Mouse (Mus musculus) cerebellum, adult 2 months (tissue): ENCODE results near the gene Mterf1b.
"Not testable (repeated sequence)": the region's sequence is repeated elsewhere in the genome, so short reads cannot be mapped to it uniquely, and the experiment has no call there.

Source experiments
- CTCF ChIP-seq: fragments of 200-500 bp; IDR thresholded peaks from 2 replicates; pipeline ENCODE4 v1.5.1; 2011; ENCODE audit warnings: low read depth, mild to moderate bottlenecking, control low read depth, low read length, moderate library complexity, borderline replicate concordance; ENCODE audit not compliant: insufficient read depth
- POLR2A ChIP-seq: fragments of 200-500 bp; IDR thresholded peaks from 2 replicates; pipeline ENCODE4 v1.6.1; 2011; ENCODE audit warnings: low read length, control low read depth, borderline replicate concordance; ENCODE audit not compliant: insufficient read depth

DNA sequence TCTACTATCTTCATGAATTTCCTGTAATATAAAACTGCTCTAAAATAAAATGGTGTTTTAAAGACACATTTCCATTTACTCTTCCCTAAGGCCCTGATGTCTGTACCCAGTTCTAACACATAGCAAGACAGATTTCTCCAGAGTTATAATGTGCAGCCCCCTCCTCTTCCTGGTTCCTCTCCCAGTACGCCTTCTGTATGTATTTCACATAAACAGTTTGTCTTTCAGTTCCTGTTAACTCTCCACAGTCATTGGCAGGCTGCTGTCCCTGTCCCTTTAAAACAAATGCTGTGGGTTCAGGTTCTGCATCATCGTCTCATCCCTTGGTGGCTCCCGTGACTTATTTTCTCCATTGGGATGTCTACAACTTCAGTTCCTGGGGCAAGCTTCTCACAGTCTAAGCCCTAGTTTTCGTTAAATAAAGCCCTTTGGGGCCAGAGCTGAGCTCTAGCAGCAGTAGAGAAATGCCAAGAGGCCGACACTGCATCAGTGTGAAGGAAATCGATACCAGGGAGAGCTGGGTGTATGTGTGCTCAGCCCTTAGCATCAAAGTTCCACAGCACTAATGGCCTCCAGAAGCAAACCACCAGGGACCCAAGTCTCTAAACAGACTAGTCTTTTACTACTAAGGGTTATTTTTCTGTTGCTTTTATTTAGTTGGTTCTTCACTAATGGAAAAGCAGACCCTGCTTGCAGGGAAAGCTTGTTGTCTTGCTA lies 24.2 kb upstream of the Mterf1b start:
- TF ChIP-seq CTCF, POLR2A: not testable (repeated sequence)
